Mouse (Mus musculus): Measurements from ENCODE around the gene Frat1. TPM values are rescaled to one million over a fixed set of nuclear protein-coding genes. Genes with fewer than 3 reads are reported as not detected.

Frat1 gene
- total RNA-seq (2023), result 10 to 100 TPM; 30.6 to 34.9 TPM

DNA sequence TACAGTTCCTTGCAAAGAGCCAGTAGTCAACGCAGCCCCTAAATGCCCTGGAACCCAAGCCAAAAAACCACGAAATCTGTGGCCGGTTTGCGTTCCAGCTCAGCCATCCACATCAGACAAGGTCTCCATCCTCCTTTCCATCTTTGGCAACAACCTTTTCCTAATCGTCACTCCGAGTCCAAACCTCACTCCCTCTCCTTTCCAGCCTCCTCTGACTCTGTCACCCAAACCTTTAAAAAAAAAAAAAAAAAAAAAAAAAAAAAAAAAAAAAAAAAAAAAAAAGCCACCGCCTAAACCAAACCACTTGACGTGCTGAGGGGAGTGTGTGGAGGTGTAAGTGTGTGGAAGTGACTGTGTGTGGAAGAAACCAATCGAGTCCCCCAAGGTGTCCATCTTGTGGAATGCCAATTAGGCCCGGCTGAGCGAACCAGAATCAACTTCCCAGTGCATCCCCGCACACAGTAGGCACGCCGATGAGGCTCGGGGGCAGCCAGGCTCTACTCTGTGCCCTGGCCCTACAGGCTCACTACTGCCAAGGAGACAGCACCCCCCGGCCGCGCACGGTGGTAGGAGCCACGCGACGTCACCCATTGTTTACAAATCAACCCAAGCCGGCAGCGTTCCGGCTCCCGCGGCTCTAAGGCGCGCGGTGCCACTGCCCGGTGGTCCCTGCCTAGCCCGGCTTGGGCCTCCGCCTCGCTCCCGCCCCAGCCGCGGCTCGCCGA, at the start of gene Frat1:
Gene Frat1 (plus strand): TSS at position 590 of the 725 bp plus-strand sequence.

DNA sequence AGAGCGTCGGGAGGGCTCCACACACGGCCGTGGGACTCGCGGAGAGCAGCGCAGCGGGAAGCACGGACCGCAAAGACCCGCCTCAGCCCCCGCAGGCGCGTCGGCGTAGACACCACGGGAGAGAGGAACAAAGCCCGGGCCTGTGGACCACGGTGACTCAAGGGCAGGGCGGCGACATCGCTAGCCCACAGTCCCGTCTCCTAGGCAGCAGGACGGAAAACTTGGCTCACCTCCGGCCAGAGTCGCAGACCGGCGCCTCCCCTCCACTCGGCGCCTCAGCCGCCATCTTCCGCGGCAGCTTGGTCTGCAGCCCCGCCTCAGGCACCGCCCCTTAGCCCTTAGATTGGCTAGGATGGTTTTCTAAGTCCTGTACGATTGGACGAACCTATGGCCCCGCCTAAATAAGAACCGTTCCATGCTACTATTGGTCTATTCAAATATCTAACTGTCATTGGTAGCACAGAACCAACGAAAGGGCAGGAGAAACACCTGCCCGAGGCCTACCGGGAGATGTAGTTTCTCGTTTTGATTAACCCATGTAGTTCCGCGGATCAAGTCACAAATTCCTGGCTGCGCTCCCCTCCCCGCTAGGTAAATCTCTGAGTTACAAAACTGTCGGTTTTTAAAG, 27.9 kb upstream of the Frat1 start, which contains the start of gene Arhgap19:
Gene Arhgap19 (minus strand): TSS at position 306 of the 628 bp plus-strand sequence.

DNA sequence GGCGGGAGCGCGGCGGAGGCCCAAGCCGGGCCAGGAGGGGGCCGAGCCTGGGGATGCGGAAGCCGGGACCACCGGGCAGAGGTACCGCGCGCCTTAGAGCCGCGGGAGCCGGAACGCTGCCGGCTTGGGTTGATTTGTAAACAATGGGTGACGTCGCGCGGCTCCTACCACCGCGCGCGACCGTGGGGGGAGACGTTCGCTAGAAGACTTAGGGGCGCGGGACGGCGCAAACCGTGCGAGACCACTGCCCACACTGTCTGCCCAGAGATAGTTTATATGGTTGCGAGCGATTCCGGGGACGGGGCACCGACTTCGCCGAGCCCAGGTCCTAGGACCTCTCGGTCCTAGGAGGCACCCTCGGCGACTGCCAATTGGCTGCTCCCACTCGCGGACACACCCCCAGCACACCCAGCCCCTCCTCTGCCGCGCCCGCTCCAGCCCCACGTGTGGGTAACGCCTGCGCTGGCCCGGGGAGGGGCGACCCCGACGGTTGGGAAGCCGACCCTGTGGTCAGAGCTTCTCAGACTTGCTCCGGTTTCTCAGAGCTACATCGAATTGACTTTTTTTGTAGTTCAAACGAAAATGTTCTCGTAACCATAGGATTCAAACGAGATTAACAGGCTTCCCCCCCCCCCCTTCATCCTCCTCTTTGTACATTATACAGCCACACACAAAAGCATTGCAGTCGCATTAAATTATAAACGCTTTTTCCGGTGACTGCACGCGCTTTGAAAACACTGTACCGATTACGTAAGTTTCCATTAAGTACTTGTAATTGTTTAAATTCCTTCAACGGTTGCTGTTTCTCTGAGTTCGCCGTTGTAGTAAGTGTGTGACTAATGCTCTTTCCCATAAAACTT, 18.5 kb downstream of the Frat1 start, which contains the start of gene Frat2:
Gene Frat2 (minus strand): TSS at position 141 of the 860 bp plus-strand sequence.

Other genes with a start within 250 kb of the Frat1 start
- 10 to 100 TPM; 38.3 to 42.3 TPM for gene Gm340, start 247.6 kb upstream of the Frat1 start, total RNA-seq (2023)
- under 1 TPM; 0.21 to 0.41 TPM for gene Slit1, start 86.3 kb upstream of the Frat1 start, total RNA-seq (2023)
- gene Arhgap19, start 27.9 kb upstream of the Frat1 start, total RNA-seq (2023), result 1 to 10 TPM; 3.2 to 3.4 TPM
- gene Frat2, start 18.2 kb downstream of the Frat1 start, total RNA-seq (2023), result 10 to 100 TPM; 38.2 to 44.8 TPM
- gene Rrp12, start 66.2 kb downstream of the Frat1 start, total RNA-seq (2023), result 10 to 100 TPM; 25.6 to 27.8 TPM
- gene Pgam1, start 82.0 kb downstream of the Frat1 start, total RNA-seq (2023), result 100 to 1,000 TPM; 102 to 106 TPM
- gene Exosc1, start 103.5 kb downstream of the Frat1 start, total RNA-seq (2023), result 10 to 100 TPM; 53.8 to 57.0 TPM
- gene Zdhhc16, start 103.5 kb downstream of the Frat1 start, total RNA-seq (2023), result 10 to 100 TPM; 40.3 to 41.5 TPM
- gene Mms19, start 151.2 kb downstream of the Frat1 start, total RNA-seq (2023), result 100 to 1,000 TPM in 1 of 2 experiments, 10 to 100 TPM in 1; 79.2 to 111 TPM
- gene Ubtd1, start 151.8 kb downstream of the Frat1 start, total RNA-seq (2023), result 1 to 10 TPM; 8.8 to 9.3 TPM
- gene Ankrd2, start 206.0 kb downstream of the Frat1 start, total RNA-seq (2023), result not detected
- gene Hoga1, start 215.6 kb downstream of the Frat1 start, total RNA-seq (2023), result not detected
- gene 4933411K16Rik, start 222.3 kb downstream of the Frat1 start, total RNA-seq (2023), result not detected

Measured in B cell, adult 67 days (primary cell).